Mouse (Mus musculus): Measurements from ENCODE around the gene Nagk. TPM values are rescaled to one million over a fixed set of nuclear protein-coding genes. Genes with fewer than 3 reads are reported as not detected.
"Not testable (repeated sequence)": the region's sequence is repeated elsewhere in the genome, so short reads cannot be mapped to it uniquely, and the experiment has no call there.

The Nagk gene
- total and polyA plus RNA-seq, 3 experiments: 6.5 to 50.7 (median 19.2) TPM

- Histone ChIP-seq H3K36me3 (replicated peaks) (peaks cover 12% of the 10 kb centered on the region), H3K27me3 (ENCODE audit: insufficient read depth, low read length) (peaks cover 13% of the 10 kb centered on the region), H3K9me3 (replicated peaks) (no peaks in the 10 kb centered on the region), H3K4me1 (ENCODE audit: insufficient read depth, low read depth, low read length) (peaks cover 45% of the 10 kb centered on the region), H3K4me3 (ENCODE audit: low read depth, low read length) (no peak overlapping the region)
- no peak for ATAC-seq (ENCODE audit: extremely low read depth, insufficient number of reproducible peaks, low FRiP score, poor library complexity, severe bottlenecking)
- no peak for TF ChIP-seq GATA2 (IDR thresholded peaks at IDR 0.05; ENCODE audit: borderline replicate concordance, low read depth, low read length)
- no peak for TF ChIP-seq TAL1 (conservative IDR thresholded peaks at IDR 0.05; ENCODE audit: low read depth, low read length)
- TF ChIP-seq GATA1 (IDR thresholded peaks at IDR 0.05; ENCODE audit: borderline replicate concordance, low read length): no peak
- no peak for TF ChIP-seq CTCF (IDR thresholded peaks at IDR 0.05; ENCODE audit: low read depth, low read length)
- TF ChIP-seq POLR2AphosphoS5 (IDR thresholded peaks at IDR 0.05; ENCODE audit: insufficient replicate concordance, low read depth, low read length): no peak
- DNase-seq (ENCODE audit: low spot score): no peak
Measured at GRCm38 (mm10) chr6:83778306-83778705, 16.5 kb upstream of the Nagk start.

- peaks cover 38% of the 10 kb centered on the region for H3K4me1 ChIP-seq (ENCODE audit: insufficient read depth, low read depth, low read length)
- peaks cover 4% of the 10 kb centered on the region for H3K36me3 ChIP-seq (replicated peaks)
- H3K4me3 ChIP-seq (ENCODE audit: low read depth, low read length): no peak overlapping the region
- H3K27me3 ChIP-seq (ENCODE audit: insufficient read depth, low read length): peaks cover 18% of the 10 kb centered on the region
- H3K9me3 ChIP-seq (replicated peaks): no peaks in the 10 kb centered on the region
- ATAC-seq (ENCODE audit: extremely low read depth, insufficient number of reproducible peaks, low FRiP score, poor library complexity, severe bottlenecking): no peak
- TF ChIP-seq GATA1 (IDR thresholded peaks at IDR 0.05; ENCODE audit: borderline replicate concordance, low read length) (no peak), CTCF (IDR thresholded peaks at IDR 0.05; ENCODE audit: low read depth, low read length) (peak; percentile 59)
- DNase-seq (ENCODE audit: low spot score): peak; percentile 34
Measured at GRCm38 (mm10) chr6:83779026-83779425, 15.8 kb upstream of the Nagk start.

- DNase-seq (ENCODE audit: low spot score): no peak
- Histone ChIP-seq H3K27me3 (ENCODE audit: insufficient read depth, low read length) (peaks cover 35% of the 10 kb centered on the region), H3K4me1 (ENCODE audit: insufficient read depth, low read depth, low read length) (peaks cover 33% of the 10 kb centered on the region), H3K4me3 (ENCODE audit: low read depth, low read length) (no peak overlapping the region), H3K36me3 (replicated peaks) (no peaks in the 10 kb centered on the region), H3K9me3 (replicated peaks) (no peaks in the 10 kb centered on the region)
- TF ChIP-seq GATA2 (IDR thresholded peaks at IDR 0.05; ENCODE audit: borderline replicate concordance, low read depth, low read length) (no peak), CTCF (IDR thresholded peaks at IDR 0.05; ENCODE audit: low read depth, low read length) (no peak), POLR2AphosphoS5 (IDR thresholded peaks at IDR 0.05; ENCODE audit: insufficient replicate concordance, low read depth, low read length) (no peak), TAL1 (conservative IDR thresholded peaks at IDR 0.05; ENCODE audit: low read depth, low read length) (no peak), GATA1 (IDR thresholded peaks at IDR 0.05; ENCODE audit: borderline replicate concordance, low read length) (no peak)
- ATAC-seq (ENCODE audit: extremely low read depth, insufficient number of reproducible peaks, low FRiP score, poor library complexity, severe bottlenecking): no peak
Measured at GRCm38 (mm10) chr6:83786426-83786825, 8.4 kb upstream of the Nagk start.

- H3K36me3 ChIP-seq (replicated peaks): no peaks in the 10 kb centered on the region
- peaks cover 35% of the 10 kb centered on the region for H3K4me1 ChIP-seq (ENCODE audit: insufficient read depth, low read depth, low read length)
- no peak overlapping the region for H3K4me3 ChIP-seq (ENCODE audit: low read depth, low read length)
- ATAC-seq (ENCODE audit: extremely low read depth, insufficient number of reproducible peaks, low FRiP score, poor library complexity, severe bottlenecking) (no peak), DNase-seq (ENCODE audit: low spot score) (no peak)
- peaks cover 27% of the 10 kb centered on the region for H3K27me3 ChIP-seq (ENCODE audit: insufficient read depth, low read length)
- H3K9me3 ChIP-seq (replicated peaks): no peaks in the 10 kb centered on the region
- no peak for TF ChIP-seq GATA1 (IDR thresholded peaks at IDR 0.05; ENCODE audit: borderline replicate concordance, low read length)
- TF ChIP-seq GATA2 (IDR thresholded peaks at IDR 0.05; ENCODE audit: borderline replicate concordance, low read depth, low read length): no peak
- TF ChIP-seq CTCF (IDR thresholded peaks at IDR 0.05; ENCODE audit: low read depth, low read length): no peak
- no peak for TF ChIP-seq TAL1 (conservative IDR thresholded peaks at IDR 0.05; ENCODE audit: low read depth, low read length)
- TF ChIP-seq POLR2AphosphoS5 (IDR thresholded peaks at IDR 0.05; ENCODE audit: insufficient replicate concordance, low read depth, low read length): no peak
Measured at GRCm38 (mm10) chr6:83788554-83788953, 6.2 kb upstream of the Nagk start.

GRCm38 (mm10) chr6:83790533-83790932 lies 4.2 kb upstream of the Nagk start:
- Histone ChIP-seq H3K4me1 (ENCODE audit: insufficient read depth, low read depth, low read length) (peaks cover 52% of the 10 kb centered on the region), H3K27me3 (ENCODE audit: insufficient read depth, low read length) (peaks cover 14% of the 10 kb centered on the region)
- not testable (repeated sequence) for H3K36me3 ChIP-seq (replicated peaks); DNase-seq (ENCODE audit: low spot score); H3K4me3 ChIP-seq (ENCODE audit: low read depth, low read length); ATAC-seq (ENCODE audit: extremely low read depth, insufficient number of reproducible peaks, low FRiP score, poor library complexity, severe bottlenecking); H3K9me3 ChIP-seq (replicated peaks)

- Histone ChIP-seq H3K4me3 (ENCODE audit: low read depth, low read length) (no peak overlapping the region; the same call in 1 of the 2 replicates), H3K4me1 (ENCODE audit: insufficient read depth, low read depth, low read length) (peaks cover 56% of the 10 kb centered on the region), H3K9me3 (replicated peaks) (no peaks in the 10 kb centered on the region), H3K36me3 (replicated peaks) (no peaks in the 10 kb centered on the region), H3K27me3 (ENCODE audit: insufficient read depth, low read length) (peaks cover 11% of the 10 kb centered on the region; the same call in 1 of the 2 replicates)
- DNase-seq (ENCODE audit: low spot score) (peak; percentile 63), ATAC-seq (ENCODE audit: extremely low read depth, insufficient number of reproducible peaks, low FRiP score, poor library complexity, severe bottlenecking) (peak; percentile 41)
- no peak for TF ChIP-seq POLR2AphosphoS5 (IDR thresholded peaks at IDR 0.05; ENCODE audit: insufficient replicate concordance, low read depth, low read length)
- TF ChIP-seq TAL1 (conservative IDR thresholded peaks at IDR 0.05; ENCODE audit: low read depth, low read length): no peak
- no peak for TF ChIP-seq GATA1 (IDR thresholded peaks at IDR 0.05; ENCODE audit: borderline replicate concordance, low read length)
- no peak for TF ChIP-seq CTCF (IDR thresholded peaks at IDR 0.05; ENCODE audit: low read depth, low read length)
- TF ChIP-seq GATA2 (IDR thresholded peaks at IDR 0.05; ENCODE audit: borderline replicate concordance, low read depth, low read length): no peak
Measured at GRCm38 (mm10) chr6:83791251-83791890, 3.4 kb upstream of the Nagk start.

DNA sequence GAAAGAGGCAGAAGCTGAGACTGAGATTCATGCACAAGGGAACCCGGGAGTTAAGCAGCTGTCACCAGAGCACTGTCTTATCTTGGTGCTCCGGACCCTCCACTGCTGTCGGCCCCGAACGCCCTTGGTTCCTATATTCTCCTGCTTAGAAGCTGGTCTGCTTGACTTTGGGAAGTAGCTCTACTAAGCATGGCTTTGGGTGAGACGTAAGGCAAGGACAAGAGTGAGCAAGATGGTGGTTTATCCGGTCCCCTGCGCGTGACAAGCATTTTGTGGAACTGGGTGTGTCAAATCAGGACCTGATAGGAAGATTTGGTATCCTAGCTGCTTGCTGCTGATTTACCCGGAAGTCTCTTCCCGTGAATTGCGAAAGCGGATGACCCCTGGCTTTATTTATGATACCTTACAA lies 714 bp downstream of the Nagk start:
- ATAC-seq (ENCODE audit: extremely low read depth, insufficient number of reproducible peaks, low FRiP score, poor library complexity, severe bottlenecking): no peak
- Histone ChIP-seq H3K4me1 (ENCODE audit: insufficient read depth, low read depth, low read length) (peaks cover 40% of the 10 kb centered on the region), H3K4me3 (ENCODE audit: low read depth, low read length) (peak overlapping the region; percentile 90), H3K9me3 (replicated peaks) (no peaks in the 10 kb centered on the region), H3K36me3 (replicated peaks) (peaks cover 32% of the 10 kb centered on the region), H3K27me3 (ENCODE audit: insufficient read depth, low read length) (no peaks in the 10 kb centered on the region)
- TF ChIP-seq TAL1 (conservative IDR thresholded peaks at IDR 0.05; ENCODE audit: low read depth, low read length): no peak
- no peak for TF ChIP-seq CTCF (IDR thresholded peaks at IDR 0.05; ENCODE audit: low read depth, low read length)
- no peak for TF ChIP-seq GATA2 (IDR thresholded peaks at IDR 0.05; ENCODE audit: borderline replicate concordance, low read depth, low read length)
- no peak for TF ChIP-seq GATA1 (IDR thresholded peaks at IDR 0.05; ENCODE audit: borderline replicate concordance, low read length)
- TF ChIP-seq POLR2AphosphoS5 (IDR thresholded peaks at IDR 0.05; ENCODE audit: insufficient replicate concordance, low read depth, low read length): no peak
- peak; percentile 56 for DNase-seq (ENCODE audit: low spot score)
